Mouse (Mus musculus) neural tube, embryonic 13.5 days (tissue): Measurements from ENCODE around the gene Ifrd2. TPM values are rescaled to one million over a fixed set of nuclear protein-coding genes. Genes with fewer than 3 reads are reported as not detected.
A peak's percentile ranks its signal among the peaks of the same experiment; 100 is the strongest.

Source experiments
- ATAC-seq: fragments of 200-750 bp; cut with Nextera tagmentation; 2 replicates; pipeline ENCODE4 v1.8.0; 2017; ENCODE audit warnings: low read depth, mild to moderate bottlenecking, moderate TSS enrichment, moderate library complexity
- H3K27ac ChIP-seq: fragments of 300-500 bp; sonication (generic); replicated peaks from 2 replicates; pipeline ENCODE4 v1.5.1; 2015; ENCODE audit warnings: moderate library complexity, mild to moderate bottlenecking, inconsistent platforms
- H3K27me3 ChIP-seq: fragments of 300-500 bp; sonication (generic); 2 replicates; pipeline ENCODE4 v1.6.1; 2015; ENCODE audit warnings: mild to moderate bottlenecking, inconsistent platforms
- H3K36me3 ChIP-seq: fragments of 300-500 bp; sonication (generic); 2 replicates; pipeline ENCODE4 v1.6.1; 2015; ENCODE audit warnings: mild to moderate bottlenecking, inconsistent platforms
- H3K4me1 ChIP-seq: fragments of 300-500 bp; sonication (generic); replicated peaks from 2 replicates; pipeline ENCODE4 v1.6.1; 2015; ENCODE audit warnings: inconsistent platforms
- H3K4me2 ChIP-seq: fragments of 300-500 bp; sonication (generic); 2 replicates; pipeline ENCODE4 v1.6.1; 2015; ENCODE audit warnings: inconsistent platforms, mild to moderate bottlenecking, moderate library complexity
- H3K4me3 ChIP-seq: fragments of 300-500 bp; sonication (generic); 2 replicates; pipeline ENCODE4 v1.5.1; 2015; ENCODE audit warnings: mild to moderate bottlenecking, inconsistent platforms
- H3K9ac ChIP-seq: fragments of 300-500 bp; sonication (generic); 2 replicates; pipeline ENCODE4 v1.6.1; 2015; ENCODE audit warnings: moderate library complexity, mild to moderate bottlenecking, inconsistent platforms
- H3K9me3 ChIP-seq: fragments of 300-500 bp; sonication (generic); 2 replicates; pipeline ENCODE4 v1.6.1; 2016; ENCODE audit warnings: inconsistent platforms
- WGBS: fragments of 180-500 bp; shearing (Covaris S2); methylation state at CpG from one replicate; pipeline ENCODE4 v1.1.7; 2015; 5-methylcytosine and 5-hydroxymethylcytosine counted together
- polyA plus RNA-seq: library from polyadenylated mRNA; unstranded; fragments of >200 nt; fragmentation: Nextera tagmentation; extraction: Ambion mirVana; gene quantifications from 2 replicates; pipeline ENCODE4 v1.2.1, GENCODE M21; 2015

The Ifrd2 gene
- polyA plus RNA-seq, 1 experiment from 2014 or later: 13.5 TPM

- Histone ChIP-seq H3K4me3 (no peak overlapping the region), H3K4me2 (no peak overlapping the region), H3K4me1 (peaks cover 57% of the 10 kb centered on the region), H3K27me3 (peaks cover 22% of the 10 kb centered on the region), H3K36me3 (peaks cover 26% of the 10 kb centered on the region), H3K27ac (no peak overlapping the region), H3K9me3 (no peaks in the 10 kb centered on the region), H3K9ac (no peak overlapping the region)
- no peak for ATAC-seq
- WGBS: 91% methylated on average over 12 of the region's 12 CpGs
Measured at GRCm38 (mm10) chr9:107544729-107545128, 42.7 kb upstream of the Ifrd2 start.

GRCm38 (mm10) chr9:107545199-107545598 is 42.2 kb upstream of the Ifrd2 start:
- H3K27me3 ChIP-seq: peaks cover 26% of the 10 kb centered on the region
- H3K36me3 ChIP-seq: peaks cover 21% of the 10 kb centered on the region
- WGBS: 90% methylated on average over 10 of the region's 10 CpGs
- H3K4me2 ChIP-seq: no peak overlapping the region
- H3K4me3 ChIP-seq: no peak overlapping the region
- no peak overlapping the region for H3K27ac ChIP-seq
- no peaks in the 10 kb centered on the region for H3K9me3 ChIP-seq
- ATAC-seq: no peak
- no peak overlapping the region for H3K9ac ChIP-seq
- peaks cover 55% of the 10 kb centered on the region for H3K4me1 ChIP-seq

GRCm38 (mm10) chr9:107545602-107546001 is 41.8 kb upstream of the Ifrd2 start:
- ATAC-seq: no peak
- Histone ChIP-seq H3K27ac (no peak overlapping the region), H3K4me2 (no peak overlapping the region), H3K36me3 (peaks cover 20% of the 10 kb centered on the region), H3K4me3 (no peak overlapping the region), H3K9me3 (no peaks in the 10 kb centered on the region), H3K4me1 (peaks cover 52% of the 10 kb centered on the region), H3K9ac (no peak overlapping the region), H3K27me3 (peaks cover 30% of the 10 kb centered on the region)
- 6% methylated on average over 3 of the region's 3 CpGs for WGBS

GRCm38 (mm10) chr9:107547026-107547425 is 40.4 kb upstream of the Ifrd2 start, which contains the start of gene Zmynd10:
Zmynd10 (plus strand) TSS chr9:107547298.
- Histone ChIP-seq H3K27me3 (peaks cover 44% of the 10 kb centered on the region), H3K27ac (peak within 1 kb of the TSS; percentile 69), H3K36me3 (peaks cover 20% of the 10 kb centered on the region), H3K9me3 (no peaks in the 10 kb centered on the region), H3K4me3 (peak within 1 kb of the TSS; percentile 19), H3K4me2 (peak within 1 kb of the TSS; percentile 52), H3K4me1 (peaks cover 57% of the 10 kb centered on the region), H3K9ac (peak within 1 kb of the TSS; percentile 53; the same call in 1 of the 2 replicates)
- ATAC-seq: peak; percentile 56; the same call in 1 of the 2 replicates
- 1% methylated on average over 20 of the region's 20 CpGs for WGBS

- Histone ChIP-seq H3K36me3 (peaks cover 20% of the 10 kb centered on the region), H3K9ac (no peak overlapping the region), H3K27me3 (peaks cover 54% of the 10 kb centered on the region), H3K4me3 (no peak overlapping the region), H3K27ac (no peak overlapping the region), H3K4me1 (peaks cover 55% of the 10 kb centered on the region), H3K9me3 (no peaks in the 10 kb centered on the region), H3K4me2 (no peak overlapping the region)
- no peak for ATAC-seq
- WGBS: 77% methylated on average over 5 of the region's 5 CpGs
Measured at GRCm38 (mm10) chr9:107547957-107548356, 39.5 kb upstream of the Ifrd2 start.

GRCm38 (mm10) chr9:107548820-107549219 is 38.6 kb upstream of the Ifrd2 start:
- no peak overlapping the region for H3K4me3 ChIP-seq
- peaks cover 15% of the 10 kb centered on the region for H3K36me3 ChIP-seq
- no peak for ATAC-seq
- no peak overlapping the region for H3K27ac ChIP-seq
- WGBS: 89% methylated on average over 10 of the region's 10 CpGs
- H3K27me3 ChIP-seq: peaks cover 56% of the 10 kb centered on the region
- H3K4me1 ChIP-seq: peaks cover 58% of the 10 kb centered on the region
- no peak overlapping the region for H3K9ac ChIP-seq
- no peaks in the 10 kb centered on the region for H3K9me3 ChIP-seq
- H3K4me2 ChIP-seq: no peak overlapping the region

GRCm38 (mm10) chr9:107549297-107550074 is 38.0 kb upstream of the Ifrd2 start:
- WGBS: 84% methylated on average over 20 of the region's 20 CpGs
- no peak for ATAC-seq
- Histone ChIP-seq H3K4me3 (no peak overlapping the region), H3K9ac (no peak overlapping the region), H3K9me3 (no peaks in the 10 kb centered on the region), H3K27ac (no peak overlapping the region), H3K4me2 (no peak overlapping the region), H3K27me3 (peaks cover 56% of the 10 kb centered on the region), H3K4me1 (peaks cover 59% of the 10 kb centered on the region), H3K36me3 (peaks cover 9% of the 10 kb centered on the region)

- Histone ChIP-seq H3K9me3 (no peaks in the 10 kb centered on the region), H3K27me3 (peaks cover 56% of the 10 kb centered on the region), H3K36me3 (no peaks in the 10 kb centered on the region), H3K4me3 (peak overlapping the region; percentile 36), H3K9ac (no peak overlapping the region), H3K4me2 (peak overlapping the region; percentile 97), H3K27ac (no peak overlapping the region), H3K4me1 (peaks cover 61% of the 10 kb centered on the region)
- ATAC-seq: no peak
- WGBS: 26% methylated on average over 23 of the region's 23 CpGs
Measured at GRCm38 (mm10) chr9:107550491-107551116, 36.8 kb upstream of the Ifrd2 start.

- Histone ChIP-seq H3K4me2 (peak within 1 kb of the TSS; percentile 97), H3K27ac (0 out of 2 replicates have a peak within 1 kb of the TSS, but pooled peaks have one; percentile 28)
- 1% methylated on average over 63 of the region's 63 CpGs for WGBS
Measured at GRCm38 (mm10) chr9:107551117-107551889, 36.1 kb upstream of the Ifrd2 start, which contains the start of gene Rassf1. Rassf1 (plus strand) TSS chr9:107551555.

GRCm38 (mm10) chr9:107551890-107552355 is 35.5 kb upstream of the Ifrd2 start:
- Histone ChIP-seq H3K27me3 (peaks cover 56% of the 10 kb centered on the region), H3K9ac (peak overlapping the region; percentile 68), H3K4me3 (peak overlapping the region; percentile 36), H3K36me3 (peaks cover under 1% of the 10 kb centered on the region; the same call in 1 of the 2 replicates), H3K4me1 (peaks cover 61% of the 10 kb centered on the region), H3K27ac (0 out of 2 replicates have a peak overlapping the region, but pooled peaks have one; percentile 28), H3K9me3 (no peaks in the 10 kb centered on the region), H3K4me2 (peak overlapping the region; percentile 97)
- WGBS: 8% methylated on average over 8 of the region's 8 CpGs
- ATAC-seq: no peak

More at GRCm38 (mm10) chr9:107551117-107551889, 36.1 kb upstream of the Ifrd2 start, which contains the start of gene Rassf1:
- no peaks in the 10 kb centered on the region for H3K9me3 ChIP-seq
- H3K36me3 ChIP-seq: no peaks in the 10 kb centered on the region
- peak within 1 kb of the TSS; percentile 36 for H3K4me3 ChIP-seq
- H3K9ac ChIP-seq: peak within 1 kb of the TSS; percentile 68
- peaks cover 61% of the 10 kb centered on the region for H3K4me1 ChIP-seq
- ATAC-seq: no peak
- H3K27me3 ChIP-seq: peaks cover 56% of the 10 kb centered on the region

- WGBS: 75% methylated on average over 5 of the region's 5 CpGs
- peak overlapping the region; percentile 97 for H3K4me2 ChIP-seq
- H3K36me3 ChIP-seq: peaks cover 9% of the 10 kb centered on the region
- H3K9me3 ChIP-seq: no peaks in the 10 kb centered on the region
- peaks cover 54% of the 10 kb centered on the region for H3K4me1 ChIP-seq
- H3K27ac ChIP-seq: no peak overlapping the region
- ATAC-seq: no peak
- peak overlapping the region; percentile 80 for H3K4me3 ChIP-seq
- H3K9ac ChIP-seq: peak overlapping the region; percentile 81; the same call in 1 of the 2 replicates
- H3K27me3 ChIP-seq: peaks cover 53% of the 10 kb centered on the region
Measured at GRCm38 (mm10) chr9:107552690-107553393, 34.6 kb upstream of the Ifrd2 start.
